Mouse (Mus musculus): Measurements from ENCODE around the gene Bcar1. TPM values are rescaled to one million over a fixed set of nuclear protein-coding genes. Genes with fewer than 3 reads are reported as not detected.

Bcar1 gene
- polyA plus RNA-seq, 1 experiment from 2014 or later: 52.5 TPM

DNA sequence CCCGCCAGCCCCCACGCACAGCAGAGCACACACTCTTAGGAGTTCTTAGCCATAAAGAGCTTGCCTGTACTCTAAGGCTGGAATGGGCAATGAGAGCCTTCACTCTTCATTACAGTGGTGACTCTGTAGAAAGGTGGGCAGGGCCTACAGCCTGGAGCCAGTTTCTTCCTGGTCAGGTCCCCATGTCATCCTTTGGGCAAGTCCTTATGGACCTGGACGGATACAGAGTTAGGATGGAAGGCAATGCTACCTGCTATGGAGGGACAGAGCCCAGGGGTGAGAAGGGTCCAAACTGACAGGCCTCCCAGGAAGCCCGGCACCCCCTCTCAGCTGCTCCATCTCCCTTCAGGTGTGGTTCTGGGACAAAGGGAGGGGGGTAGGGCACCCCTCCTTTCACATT, 7.8 kb downstream of the Bcar1 start:
- ATAC-seq: no peak
- no peaks in the 10 kb centered on the region for H3K36me3 ChIP-seq (ENCODE audit: control insufficient read depth, insufficient read depth)
- no peak overlapping the region for H3K27ac ChIP-seq (ENCODE audit: low read length)
- no peak overlapping the region for H3K9ac ChIP-seq (replicated peaks; ENCODE audit: low read depth, low read length)
- H3K27me3 ChIP-seq (replicated peaks; ENCODE audit: control insufficient read depth, insufficient read depth, low read length): no peaks in the 10 kb centered on the region
- no peak overlapping the region for H3K4me3 ChIP-seq (replicated peaks; ENCODE audit: low read length)
- H3K4me2 ChIP-seq (ENCODE audit: low read length): no peak overlapping the region
- WGBS: 81% methylated on average over 4 of the region's 4 CpGs
- peaks cover 81% of the 10 kb centered on the region for H3K4me1 ChIP-seq (replicated peaks; ENCODE audit: control insufficient read depth, insufficient read depth, low read length)
- H3K9me3 ChIP-seq (ENCODE audit: control insufficient read depth, low read length): no peaks in the 10 kb centered on the region

DNA sequence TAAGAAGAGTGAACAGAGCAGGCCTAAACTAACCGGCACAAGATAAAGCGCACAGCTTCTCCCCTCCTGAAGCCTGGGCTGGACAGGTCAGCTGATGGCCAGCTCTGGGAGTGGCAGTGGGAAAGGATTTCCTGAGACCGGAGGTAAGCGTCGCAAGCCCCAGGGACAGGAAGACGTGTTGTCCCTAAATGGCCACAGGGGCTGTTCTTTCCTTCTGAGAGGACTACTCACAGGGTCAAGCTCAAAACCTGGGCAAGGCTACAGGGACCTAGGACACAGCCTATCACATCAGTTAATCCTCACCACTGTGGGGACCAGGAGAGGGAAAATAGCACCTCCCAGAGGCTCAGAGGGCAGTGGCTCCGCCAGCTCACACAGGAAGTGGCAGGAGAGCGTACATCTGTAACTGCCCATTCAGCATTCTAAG, 8.3 kb downstream of the Bcar1 start:
- Histone ChIP-seq H3K4me1 (replicated peaks; ENCODE audit: control insufficient read depth, insufficient read depth, low read length) (peaks cover 81% of the 10 kb centered on the region), H3K4me3 (replicated peaks; ENCODE audit: low read length) (no peak overlapping the region), H3K4me2 (ENCODE audit: low read length) (no peak overlapping the region), H3K9me3 (ENCODE audit: control insufficient read depth, low read length) (no peaks in the 10 kb centered on the region), H3K27ac (ENCODE audit: low read length) (peak overlapping the region; percentile 39), H3K27me3 (replicated peaks; ENCODE audit: control insufficient read depth, insufficient read depth, low read length) (no peaks in the 10 kb centered on the region), H3K9ac (replicated peaks; ENCODE audit: low read depth, low read length) (peak overlapping the region; percentile 16; the same call in 1 of the 2 replicates), H3K36me3 (ENCODE audit: control insufficient read depth, insufficient read depth) (no peaks in the 10 kb centered on the region)
- ATAC-seq: no peak
- 78% methylated on average over 8 of the region's 8 CpGs for WGBS

DNA sequence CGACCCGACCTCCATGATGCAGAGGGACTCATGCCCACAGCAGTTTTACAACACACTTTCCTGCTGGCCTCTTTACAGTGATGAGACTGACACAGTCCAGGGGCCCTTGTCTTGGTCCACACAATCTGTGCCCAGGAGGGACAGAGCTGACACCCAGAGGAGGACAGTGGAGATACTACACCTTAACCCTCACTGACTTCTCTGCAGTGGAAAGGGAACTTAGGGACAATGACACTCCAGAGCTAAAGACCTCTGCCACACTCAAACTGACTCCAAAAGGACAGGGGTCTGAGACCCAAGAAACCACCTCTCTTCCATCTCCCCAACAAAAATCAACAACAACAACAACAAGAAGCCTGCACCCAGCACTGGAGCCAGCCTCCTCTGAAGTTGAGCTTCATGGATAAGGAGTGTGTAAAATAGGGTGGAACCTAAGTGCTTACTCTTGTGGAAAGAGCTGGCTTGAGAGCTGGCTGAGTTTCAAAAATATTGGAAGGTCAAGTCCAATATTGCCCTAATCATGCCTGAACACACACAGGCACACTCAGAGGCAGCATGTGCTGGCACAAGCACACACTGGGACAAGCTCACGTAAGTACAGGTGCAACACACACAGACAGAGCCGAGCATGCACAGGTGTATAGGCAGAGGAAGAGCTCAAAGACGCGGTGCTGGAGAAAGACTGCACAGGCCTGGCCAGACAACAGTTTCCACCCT, 9.2 kb downstream of the Bcar1 start:
- Histone ChIP-seq H3K4me2 (ENCODE audit: low read length) (no peak overlapping the region), H3K27me3 (replicated peaks; ENCODE audit: control insufficient read depth, insufficient read depth, low read length) (no peaks in the 10 kb centered on the region), H3K36me3 (ENCODE audit: control insufficient read depth, insufficient read depth) (no peaks in the 10 kb centered on the region), H3K4me3 (replicated peaks; ENCODE audit: low read length) (no peak overlapping the region), H3K27ac (ENCODE audit: low read length) (peak overlapping the region; percentile 4), H3K9me3 (ENCODE audit: control insufficient read depth, low read length) (no peaks in the 10 kb centered on the region), H3K9ac (replicated peaks; ENCODE audit: low read depth, low read length) (no peak overlapping the region; the same call in 1 of the 2 replicates), H3K4me1 (replicated peaks; ENCODE audit: control insufficient read depth, insufficient read depth, low read length) (peaks cover 78% of the 10 kb centered on the region)
- no peak for ATAC-seq
- 59% methylated on average over 6 of the region's 6 CpGs for WGBS

DNA sequence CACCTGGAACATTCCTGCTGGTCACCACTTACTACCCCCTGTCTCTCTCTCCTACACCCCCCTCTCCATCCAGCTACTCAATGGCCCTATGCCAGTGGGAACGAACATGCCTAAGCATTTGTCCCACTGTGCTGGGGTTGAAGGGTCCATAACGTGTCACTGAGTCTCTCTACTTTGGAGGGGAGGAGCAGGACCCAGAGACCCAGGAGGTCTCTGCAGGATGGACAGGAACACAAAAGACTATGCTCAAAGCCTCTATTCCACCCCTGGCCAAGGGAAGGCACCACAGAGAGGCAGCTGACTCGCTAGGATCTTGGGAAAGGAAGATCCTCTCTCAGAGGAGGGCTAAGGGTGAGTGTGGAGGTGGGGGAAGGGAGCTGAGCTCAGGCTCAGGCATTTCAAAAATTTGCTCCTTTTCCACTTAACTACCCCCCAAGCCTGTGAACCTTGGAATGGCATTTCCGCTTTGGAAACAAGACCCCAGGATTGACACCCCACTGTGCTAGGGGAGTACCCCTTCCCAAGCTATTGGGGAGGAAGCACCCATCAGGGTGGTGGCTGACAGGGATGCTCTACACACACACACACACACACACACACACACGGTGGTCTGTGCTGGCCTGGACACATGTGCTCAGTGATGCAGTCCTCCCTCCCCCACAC, 9.9 kb downstream of the Bcar1 start:
- no peaks in the 10 kb centered on the region for H3K36me3 ChIP-seq (ENCODE audit: control insufficient read depth, insufficient read depth)
- no peak overlapping the region for H3K4me2 ChIP-seq (ENCODE audit: low read length)
- no peak overlapping the region for H3K27ac ChIP-seq (ENCODE audit: low read length)
- 13% methylated on average over 5 of the region's 5 CpGs for WGBS
- no peak overlapping the region for H3K4me3 ChIP-seq (replicated peaks; ENCODE audit: low read length)
- peaks cover 74% of the 10 kb centered on the region for H3K4me1 ChIP-seq (replicated peaks; ENCODE audit: control insufficient read depth, insufficient read depth, low read length)
- H3K27me3 ChIP-seq (replicated peaks; ENCODE audit: control insufficient read depth, insufficient read depth, low read length): no peaks in the 10 kb centered on the region
- H3K9ac ChIP-seq (replicated peaks; ENCODE audit: low read depth, low read length): 0 out of 2 replicates have a peak overlapping the region, but pooled peaks have one; percentile 7
- ATAC-seq: no peak
- H3K9me3 ChIP-seq (ENCODE audit: control insufficient read depth, low read length): no peaks in the 10 kb centered on the region

DNA sequence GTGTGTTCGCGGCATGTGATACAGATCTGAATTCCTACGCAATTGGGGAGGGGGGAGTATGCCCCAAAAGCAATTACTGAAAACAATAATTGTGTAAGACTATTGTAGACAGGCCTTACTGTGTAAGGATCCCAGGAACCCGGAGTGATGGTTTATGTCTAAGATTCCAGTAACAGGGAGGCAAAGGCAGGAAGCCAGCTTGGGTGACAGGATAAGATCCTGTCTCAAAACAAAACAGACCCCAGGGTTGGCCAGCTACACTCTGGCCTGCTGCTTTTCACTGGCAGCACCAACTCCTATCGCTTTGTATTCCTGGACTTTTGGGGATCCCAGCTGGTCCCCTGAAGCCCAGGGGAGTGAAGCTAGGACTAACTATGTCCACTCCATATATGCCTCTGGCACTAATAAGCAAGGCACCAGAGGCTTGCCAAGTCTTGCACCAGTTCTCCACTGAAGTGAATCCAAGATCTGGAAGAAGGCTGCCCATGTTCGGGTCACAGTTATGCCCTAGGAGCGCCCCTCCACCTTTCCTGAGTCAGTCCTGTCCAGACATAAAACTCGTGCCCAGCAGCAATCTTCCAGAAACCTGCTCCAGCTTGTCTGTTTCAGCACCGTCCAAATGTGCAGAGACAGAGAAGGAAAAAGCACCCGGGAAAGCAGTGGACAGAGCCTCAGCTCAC, 11.1 kb downstream of the Bcar1 start:
- Histone ChIP-seq H3K9me3 (ENCODE audit: control insufficient read depth, low read length) (no peaks in the 10 kb centered on the region), H3K27me3 (replicated peaks; ENCODE audit: control insufficient read depth, insufficient read depth, low read length) (no peaks in the 10 kb centered on the region), H3K9ac (replicated peaks; ENCODE audit: low read depth, low read length) (peak overlapping the region; percentile 76), H3K4me1 (replicated peaks; ENCODE audit: control insufficient read depth, insufficient read depth, low read length) (peaks cover 74% of the 10 kb centered on the region), H3K36me3 (ENCODE audit: control insufficient read depth, insufficient read depth) (no peaks in the 10 kb centered on the region), H3K4me3 (replicated peaks; ENCODE audit: low read length) (peak overlapping the region; percentile 73), H3K27ac (ENCODE audit: low read length) (peak overlapping the region; percentile 43), H3K4me2 (ENCODE audit: low read length) (peak overlapping the region; percentile 92)
- ATAC-seq: no peak; the same call in 1 of the 2 replicates
- WGBS: 28% methylated on average over 10 of the region's 10 CpGs

- Histone ChIP-seq H3K4me3 (replicated peaks; ENCODE audit: low read length) (peak overlapping the region; percentile 73), H3K36me3 (ENCODE audit: control insufficient read depth, insufficient read depth) (no peaks in the 10 kb centered on the region), H3K27me3 (replicated peaks; ENCODE audit: control insufficient read depth, insufficient read depth, low read length) (no peaks in the 10 kb centered on the region), H3K4me2 (ENCODE audit: low read length) (peak overlapping the region; percentile 92), H3K4me1 (replicated peaks; ENCODE audit: control insufficient read depth, insufficient read depth, low read length) (peaks cover 69% of the 10 kb centered on the region), H3K9ac (replicated peaks; ENCODE audit: low read depth, low read length) (peak overlapping the region; percentile 76), H3K27ac (ENCODE audit: low read length) (peak overlapping the region; percentile 43), H3K9me3 (ENCODE audit: control insufficient read depth, low read length) (no peaks in the 10 kb centered on the region)
- peak; percentile 96 for ATAC-seq
- WGBS: under 1% methylated on average over 30 of the region's 41 CpGs
Observed at GRCm38 (mm10) chr8:111732004-111732403, 11.6 kb downstream of the Bcar1 start.

DNA sequence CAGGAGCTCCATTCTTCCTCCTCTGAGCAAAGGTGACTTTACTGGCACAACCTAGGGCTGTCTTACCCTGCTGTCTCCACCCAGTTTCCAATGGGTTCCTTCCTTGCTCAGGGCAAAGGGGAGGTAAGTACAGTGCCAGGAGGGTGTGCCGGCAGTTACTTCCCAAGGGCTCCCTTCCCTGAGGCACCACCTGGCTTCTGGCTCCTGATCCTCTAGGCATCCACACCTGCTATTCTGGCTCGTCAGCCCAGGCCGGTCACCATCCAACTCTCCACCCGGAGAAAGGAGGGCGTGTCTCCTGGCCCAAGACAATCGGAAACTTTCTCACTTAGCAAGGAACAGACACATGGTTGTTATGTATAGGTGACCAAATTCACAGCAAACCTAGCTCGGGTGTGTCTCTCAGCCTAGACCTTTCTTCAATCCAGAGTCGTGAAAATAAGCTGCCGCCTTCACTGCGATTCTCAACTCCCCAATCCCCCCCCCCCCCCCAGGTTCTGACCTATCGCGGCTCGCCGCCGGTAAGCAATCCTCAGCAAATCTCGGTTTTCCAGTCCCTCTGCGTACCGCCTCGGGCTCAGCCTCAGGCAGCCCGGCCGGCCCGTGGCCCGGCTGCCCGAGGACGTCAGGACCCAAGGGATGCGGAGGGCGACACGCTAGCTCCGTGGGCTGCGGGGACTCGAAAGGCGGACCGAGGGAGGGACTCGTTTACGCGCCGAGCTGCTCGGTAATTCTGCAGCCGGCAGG, 12.2 kb downstream of the Bcar1 start:
- WGBS: under 1% methylated on average over 39 of the region's 39 CpGs
- H3K9me3 ChIP-seq (ENCODE audit: control insufficient read depth, low read length): no peaks in the 10 kb centered on the region
- ATAC-seq: peak; percentile 41
- peak overlapping the region; percentile 92 for H3K4me2 ChIP-seq (ENCODE audit: low read length)
- peak overlapping the region; percentile 73 for H3K4me3 ChIP-seq (replicated peaks; ENCODE audit: low read length)
- no peaks in the 10 kb centered on the region for H3K27me3 ChIP-seq (replicated peaks; ENCODE audit: control insufficient read depth, insufficient read depth, low read length)
- H3K9ac ChIP-seq (replicated peaks; ENCODE audit: low read depth, low read length): peak overlapping the region; percentile 76
- H3K36me3 ChIP-seq (ENCODE audit: control insufficient read depth, insufficient read depth): no peaks in the 10 kb centered on the region
- H3K4me1 ChIP-seq (replicated peaks; ENCODE audit: control insufficient read depth, insufficient read depth, low read length): peaks cover 68% of the 10 kb centered on the region
- H3K27ac ChIP-seq (ENCODE audit: low read length): no peak overlapping the region

DNA sequence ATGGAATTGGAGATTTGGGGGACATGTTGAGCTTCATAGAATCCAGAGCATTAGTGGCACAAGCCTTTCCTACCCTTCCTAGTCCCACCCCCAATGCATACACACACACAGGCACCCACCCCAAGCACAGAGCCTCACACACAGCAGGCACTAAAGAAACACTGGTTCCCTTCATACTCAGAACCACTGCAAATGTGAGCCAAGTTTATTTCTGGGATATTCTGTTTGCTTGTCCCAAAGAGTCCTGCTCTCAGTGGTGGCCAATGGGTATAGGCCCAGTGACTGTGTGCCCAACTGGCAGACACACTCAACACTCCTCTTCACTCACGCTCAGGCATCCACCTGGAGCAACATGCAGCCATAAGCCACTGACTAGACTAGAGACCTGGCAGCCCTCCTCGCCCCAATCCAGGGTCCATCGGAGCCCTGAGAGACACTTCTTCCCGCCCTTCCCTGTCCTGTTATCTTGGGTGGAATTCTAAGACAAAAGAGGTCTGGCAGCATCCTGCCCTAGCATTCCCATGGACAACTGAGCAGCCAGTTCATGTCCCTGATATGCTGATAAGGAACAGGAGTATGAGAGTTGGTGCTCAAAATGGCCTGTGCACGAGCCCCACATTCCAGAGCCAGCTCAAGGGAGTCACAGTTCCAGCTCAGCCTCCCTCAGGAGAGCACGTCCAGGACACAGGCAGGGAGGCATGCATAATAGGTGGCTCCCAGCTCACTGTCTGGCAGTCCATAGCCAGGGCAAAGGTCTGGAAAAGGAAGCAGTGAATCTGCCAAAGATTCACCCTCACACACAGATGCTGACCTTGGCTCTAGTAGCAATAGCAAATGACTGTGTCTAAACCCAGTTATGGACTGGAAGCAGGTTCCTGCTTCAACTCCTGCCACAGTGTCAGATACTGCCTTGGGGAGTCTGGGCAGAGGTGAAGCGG, 14.1 kb downstream of the Bcar1 start:
- Histone ChIP-seq H3K4me2 (ENCODE audit: low read length) (no peak overlapping the region), H3K4me3 (replicated peaks; ENCODE audit: low read length) (no peak overlapping the region), H3K27ac (ENCODE audit: low read length) (no peak overlapping the region), H3K9ac (replicated peaks; ENCODE audit: low read depth, low read length) (no peak overlapping the region), H3K36me3 (ENCODE audit: control insufficient read depth, insufficient read depth) (no peaks in the 10 kb centered on the region), H3K27me3 (replicated peaks; ENCODE audit: control insufficient read depth, insufficient read depth, low read length) (no peaks in the 10 kb centered on the region), H3K4me1 (replicated peaks; ENCODE audit: control insufficient read depth, insufficient read depth, low read length) (peaks cover 55% of the 10 kb centered on the region), H3K9me3 (ENCODE audit: control insufficient read depth, low read length) (no peaks in the 10 kb centered on the region)
- no peak for ATAC-seq
- WGBS: 75% methylated on average over 7 of the region's 7 CpGs
